Mouse (Mus musculus) gastrocnemius, postnatal 36 days (tissue): ENCODE data around the gene Lcmt1. TPM values are rescaled to one million over a fixed set of nuclear protein-coding genes. Genes with fewer than 3 reads are reported as not detected.

Experiments
- DNase-seq, 2 experiments: peaks; one replicate each; pipeline ENCODE4 v3.0.0; 2022
- intact Hi-C: fragments of 180-260 bp; cut with DNase I; formaldehyde crosslinking; loops from one replicate; pipeline ENCODE4 v1.15.1; 2025
- total RNA-seq, 2 experiments: library from RNA; stranded (reverse); gene quantifications; 2 replicates each; pipeline ENCODE4 v1.2.3; 2021

The Lcmt1 gene
- total RNA-seq, 2 experiments from 2014 or later: 23.0 to 29.8 TPM

GRCm38 (mm10) chr7:123430411-123430705, 60.8 kb downstream of the Lcmt1 start:
- intact Hi-C loops: no loop called here
- DNase-seq: no peak

- intact Hi-C loops: no loop called here
- no peak for DNase-seq
Measured at GRCm38 (mm10) chr7:123431206-123431605, 61.6 kb downstream of the Lcmt1 start.

- intact Hi-C loops: no loop called here
- DNase-seq: no peak
Measured at GRCm38 (mm10) chr7:123442079-123442478, 72.5 kb downstream of the Lcmt1 start.

- intact Hi-C loops: loop anchor here (5.0 kb wide), 1 partner anchor 36 kb away; no protein-coding TSS in a partner anchor
- no peak for DNase-seq
Measured at GRCm38 (mm10) chr7:123448794-123449193, 79.2 kb downstream of the Lcmt1 start.

- intact Hi-C loops: loop anchor here (5.0 kb wide), 1 partner anchor 37 kb away; no protein-coding TSS in a partner anchor
- DNase-seq: no peak
Measured at GRCm38 (mm10) chr7:123449676-123450075, 80.1 kb downstream of the Lcmt1 start.

GRCm38 (mm10) chr7:123450515-123450914, 80.9 kb downstream of the Lcmt1 start:
- intact Hi-C loops: no loop called here
- no peak for DNase-seq

GRCm38 (mm10) chr7:123452551-123452950, 83.0 kb downstream of the Lcmt1 start:
- no peak for DNase-seq
- intact Hi-C loops: no loop called here

- no peak for DNase-seq
- intact Hi-C loops: no loop called here
Measured at GRCm38 (mm10) chr7:123453066-123453465, 83.5 kb downstream of the Lcmt1 start.

- no peak for DNase-seq
- intact Hi-C loops: no loop called here
Measured at GRCm38 (mm10) chr7:123455088-123455487, 85.5 kb downstream of the Lcmt1 start.

GRCm38 (mm10) chr7:123458309-123458708, 88.7 kb downstream of the Lcmt1 start:
- intact Hi-C loops: no loop called here
- DNase-seq: no peak

- intact Hi-C loops: no loop called here
Measured at GRCm38 (mm10) chr7:123459247-123459646, 89.7 kb downstream of the Lcmt1 start.

GRCm38 (mm10) chr7:123461316-123461715, 91.7 kb downstream of the Lcmt1 start:
- no peak for DNase-seq
- intact Hi-C loops: loop anchor here (10.0 kb wide), 1 partner anchor 137 kb away; no protein-coding TSS in a partner anchor

More at GRCm38 (mm10) chr7:123459247-123459646, 89.7 kb downstream of the Lcmt1 start:
- DNase-seq: no peak

GRCm38 (mm10) chr7:123462070-123462501, 92.5 kb downstream of the Lcmt1 start, which contains the start of gene Aqp8:
Gene Aqp8, plus strand, starts transcription at chr7:123462291.
- intact Hi-C loops: loop anchor here (10.0 kb wide), 1 partner anchor 137 kb away; no protein-coding TSS in a partner anchor
- DNase-seq: no peak

GRCm38 (mm10) chr7:123463569-123463968, 94.0 kb downstream of the Lcmt1 start:
- DNase-seq: no peak
- intact Hi-C loops: loop anchor here (10.0 kb wide), 1 partner anchor 139 kb away; no protein-coding TSS in a partner anchor

GRCm38 (mm10) chr7:123465692-123466387, 96.3 kb downstream of the Lcmt1 start:
- intact Hi-C loops: loop anchor here (1.0 to 10.0 kb wide), 5 partner anchors 67 to 524 kb away; no protein-coding TSS in a partner anchor
- DNase-seq: peak; percentile 40 to 58

GRCm38 (mm10) chr7:123467961-123468360, 98.4 kb downstream of the Lcmt1 start:
- intact Hi-C loops: loop anchor here (5.0 to 10.0 kb wide), 3 partner anchors 143 to 526 kb away; no protein-coding TSS in a partner anchor
- DNase-seq: no peak

Other genes starting within 250 kb of the Lcmt1 start
- gene Tnrc6a, start 245.9 kb upstream of the Lcmt1 start, total RNA-seq: 10 to 100 TPM; 15.5 to 22.5 TPM
- not detected for gene Slc5a11, start 155.0 kb upstream of the Lcmt1 start, total RNA-seq
- 10 to 100 TPM; 13.5 to 15.9 TPM for gene Arhgap17, start 131 bp downstream of the Lcmt1 start, total RNA-seq
- gene Aqp8, start 92.5 kb downstream of the Lcmt1 start, total RNA-seq: not detected
- gene Zkscan2, start 130.7 kb downstream of the Lcmt1 start, total RNA-seq: under 1 TPM in 1 of 2 experiments, not detected in 1; 0.13 TPM